Mouse (Mus musculus) liver, adult 2 months (tissue): ENCODE results near the gene Olfr790. TPM values are rescaled to one million over a fixed set of nuclear protein-coding genes. Genes with fewer than 3 reads are reported as not detected.

Experiments
- DNase-seq: peaks from one replicate; pipeline ENCODE4 v3.0.0-alpha.2; 2011; ENCODE audit warnings: low read depth, low spot score; ENCODE audit errors: extremely low read depth
- H3K27ac ChIP-seq: fragments of 200-500 bp; replicated peaks from 2 replicates; pipeline ENCODE4 v1.5.1; 2012; ENCODE audit warnings: low read depth, mild to moderate bottlenecking, control low read depth, inconsistent platforms, low read length; ENCODE audit not compliant: insufficient read depth
- H3K27me3 ChIP-seq: fragments of 200-500 bp; 2 replicates; pipeline ENCODE4 v1.6.1; 2012; ENCODE audit warnings: mild to moderate bottlenecking, moderate library complexity, low read length, inconsistent platforms; ENCODE audit not compliant: control insufficient read depth, insufficient read depth
- H3K36me3 ChIP-seq: fragments of 200-500 bp; 2 replicates; pipeline ENCODE4 v1.6.1; 2012; ENCODE audit warnings: low read length, inconsistent platforms; ENCODE audit not compliant: control insufficient read depth, insufficient read depth
- H3K4me1 ChIP-seq: fragments of 200-500 bp; 2 replicates; pipeline ENCODE4 v1.6.1; 2011; ENCODE audit warnings: low read length; ENCODE audit not compliant: control insufficient read depth, insufficient read depth
- H3K4me3 ChIP-seq: fragments of 200-500 bp; 2 replicates; pipeline ENCODE4 v1.5.1; 2011; ENCODE audit warnings: low read depth, mild to moderate bottlenecking, control low read depth, low read length, moderate library complexity; ENCODE audit not compliant: insufficient read depth
- H3K79me2 ChIP-seq: fragments of 200-500 bp; 2 replicates; pipeline ENCODE4 v1.6.1; 2012; ENCODE audit warnings: inconsistent platforms, mild to moderate bottlenecking, low read length, moderate library complexity; ENCODE audit not compliant: control insufficient read depth, insufficient read depth
- H3K9ac ChIP-seq: fragments of 200-500 bp; 2 replicates; pipeline ENCODE4 v1.6.1; 2012; ENCODE audit warnings: low read depth, mild to moderate bottlenecking, control low read depth, inconsistent platforms, low read length
- CTCF ChIP-seq: fragments of 200-500 bp; IDR thresholded peaks from 2 replicates; pipeline ENCODE4 v1.5.1; 2011; ENCODE audit warnings: low read depth, low read length, control low read depth
- POLR2A ChIP-seq: fragments of 200-500 bp; IDR thresholded peaks from 2 replicates; pipeline ENCODE4 v1.6.1; 2011; ENCODE audit warnings: low read length, control low read depth; ENCODE audit not compliant: insufficient read depth; ENCODE audit errors: extremely low read depth
- WGBS: fragments of 180-500 bp; shearing (Covaris S2); methylation state at CpG from one replicate; pipeline ENCODE4 v1.1.7; 2018; 5-methylcytosine and 5-hydroxymethylcytosine counted together
- polyA plus RNA-seq: library from polyadenylated mRNA; depleted of rRNA; stranded (reverse); fragments of >200 nt; gene quantifications from 2 replicates; pipeline ENCODE4 v1.2.3, GENCODE M21; 2012; rRNA removed
- total RNA-seq: library from RNA; depleted of rRNA; stranded (reverse); fragments of >200 nt; gene quantifications from 2 replicates; pipeline ENCODE4 v1.2.3, GENCODE M21; 2014; rRNA removed

The Olfr790 gene
- total and polyA plus RNA-seq, 2 experiments, result not detected

GRCm38 (mm10) chr10:129490101-129490500, 8.2 kb upstream of the Olfr790 start:
- 75% methylated on average over 2 of the region's 2 CpGs for WGBS
- no peak overlapping the region for H3K4me3 ChIP-seq
- no peak overlapping the region for H3K9ac ChIP-seq
- H3K79me2 ChIP-seq, result no peaks in the 10 kb centered on the region
- TF ChIP-seq CTCF (no peak), POLR2A (no peak)
- H3K4me1 ChIP-seq, result no peaks in the 10 kb centered on the region
- H3K27ac ChIP-seq, result no peak overlapping the region
- no peak for DNase-seq
- H3K36me3 ChIP-seq, result no peaks in the 10 kb centered on the region
- no peaks in the 10 kb centered on the region for H3K27me3 ChIP-seq

GRCm38 (mm10) chr10:129521492-129521891, 23.2 kb downstream of the Olfr790 start, which contains the start of gene Olfr791:
Gene Olfr791 (plus strand): TSS chr10:129521792.
- 62% methylated on average over 3 of the region's 3 CpGs for WGBS
- no peaks in the 10 kb centered on the region for H3K36me3 ChIP-seq
- H3K27ac ChIP-seq, result no peak within 1 kb of the TSS
- no peaks in the 10 kb centered on the region for H3K4me1 ChIP-seq
- TF ChIP-seq POLR2A, result no peak
- TF ChIP-seq CTCF, result no peak
- DNase-seq, result no peak
- H3K4me3 ChIP-seq, result no peak within 1 kb of the TSS
- no peaks in the 10 kb centered on the region for H3K79me2 ChIP-seq
- H3K9ac ChIP-seq, result no peak within 1 kb of the TSS
- no peaks in the 10 kb centered on the region for H3K27me3 ChIP-seq

GRCm38 (mm10) chr10:129538862-129539261, 40.6 kb downstream of the Olfr790 start, which contains the start of gene Olfr792:
Gene Olfr792 (plus strand): TSS chr10:129539162.
- Histone ChIP-seq H3K27ac (no peak within 1 kb of the TSS), H3K9ac (no peak within 1 kb of the TSS), H3K4me1 (no peaks in the 10 kb centered on the region), H3K27me3 (no peaks in the 10 kb centered on the region), H3K79me2 (no peaks in the 10 kb centered on the region), H3K4me3 (no peak within 1 kb of the TSS), H3K36me3 (no peaks in the 10 kb centered on the region)
- WGBS, result 83% methylated on average over 1 of the region's 1 CpGs
- no peak for TF ChIP-seq POLR2A
- DNase-seq, result no peak

- Histone ChIP-seq H3K79me2 (no peaks in the 10 kb centered on the region), H3K36me3 (no peaks in the 10 kb centered on the region), H3K9ac (no peak overlapping the region), H3K4me1 (no peaks in the 10 kb centered on the region), H3K4me3 (no peak overlapping the region), H3K27me3 (no peaks in the 10 kb centered on the region), H3K27ac (no peak overlapping the region)
- WGBS, result 53% methylated on average over 1 of the region's 1 CpGs
- DNase-seq, result no peak
- TF ChIP-seq CTCF (no peak), POLR2A (no peak)
These were observed 51.1 kb downstream of the Olfr790 start for GRCm38 (mm10) chr10:129549354-129549753.

Other genes with a start within 250 kb of the Olfr790 start
- not detected in 2 replicates for gene Olfr776, start 239.4 kb upstream of the Olfr790 start, total RNA-seq
- not detected in 2 replicates for gene Olfr776, start 239.4 kb upstream of the Olfr790 start, polyA plus RNA-seq
- gene Olfr777, start 227.0 kb upstream of the Olfr790 start, total RNA-seq, result not detected in 2 replicates
- gene Olfr777, start 227.0 kb upstream of the Olfr790 start, polyA plus RNA-seq, result not detected in 2 replicates
- not detected in 2 replicates for gene Olfr780, start 180.4 kb upstream of the Olfr790 start, total RNA-seq
- gene Olfr780, start 180.4 kb upstream of the Olfr790 start, polyA plus RNA-seq, result not detected in 2 replicates
- not detected in 2 replicates for gene Olfr781, start 169.6 kb upstream of the Olfr790 start, total RNA-seq
- not detected in 2 replicates for gene Olfr781, start 169.6 kb upstream of the Olfr790 start, polyA plus RNA-seq
- not detected in 2 replicates for gene Olfr782, start 149.6 kb upstream of the Olfr790 start, total RNA-seq
- gene Olfr782, start 149.6 kb upstream of the Olfr790 start, polyA plus RNA-seq, result not detected in 2 replicates
- gene Olfr784, start 114.4 kb upstream of the Olfr790 start, total RNA-seq, result 0.09 and 0.13 TPM in 2 replicates
- gene Olfr784, start 114.4 kb upstream of the Olfr790 start, polyA plus RNA-seq, result not detected in 2 replicates
- gene Olfr785, start 93.1 kb upstream of the Olfr790 start, total RNA-seq, result not detected in 2 replicates
- gene Olfr785, start 93.1 kb upstream of the Olfr790 start, polyA plus RNA-seq, result not detected in 2 replicates
- gene Olfr786, start 71.2 kb upstream of the Olfr790 start, total RNA-seq, result not detected in 2 replicates
- gene Olfr786, start 71.2 kb upstream of the Olfr790 start, polyA plus RNA-seq, result not detected in 2 replicates
- not detected in 2 replicates for gene Olfr787, start 36.6 kb upstream of the Olfr790 start, total RNA-seq
- not detected in 2 replicates for gene Olfr787, start 36.6 kb upstream of the Olfr790 start, polyA plus RNA-seq
- gene Olfr788, start 27.5 kb upstream of the Olfr790 start, total RNA-seq, result not detected in 2 replicates
- not detected in 2 replicates for gene Olfr788, start 27.5 kb upstream of the Olfr790 start, polyA plus RNA-seq
- not detected in 2 replicates for gene Olfr789, start 13.7 kb upstream of the Olfr790 start, total RNA-seq
- not detected in 2 replicates for gene Olfr789, start 13.7 kb upstream of the Olfr790 start, polyA plus RNA-seq
- gene Olfr791, start 23.3 kb downstream of the Olfr790 start, total RNA-seq, result not detected in 2 replicates
- gene Olfr791, start 23.3 kb downstream of the Olfr790 start, polyA plus RNA-seq, result not detected in 2 replicates
- not detected in 2 replicates for gene Olfr792, start 40.7 kb downstream of the Olfr790 start, total RNA-seq
- not detected in 2 replicates for gene Olfr792, start 40.7 kb downstream of the Olfr790 start, polyA plus RNA-seq
- gene Olfr794, start 69.2 kb downstream of the Olfr790 start, total RNA-seq, result not detected in 2 replicates
- gene Olfr794, start 69.2 kb downstream of the Olfr790 start, polyA plus RNA-seq, result not detected in 2 replicates
- gene Olfr796, start 114.1 kb downstream of the Olfr790 start, total RNA-seq, result not detected in 2 replicates
- not detected in 2 replicates for gene Olfr796, start 114.1 kb downstream of the Olfr790 start, polyA plus RNA-seq
- gene Olfr798, start 129.4 kb downstream of the Olfr790 start, total RNA-seq, result not detected in 2 replicates
- not detected in 2 replicates for gene Olfr798, start 129.4 kb downstream of the Olfr790 start, polyA plus RNA-seq
- not detected in 2 replicates for gene Olfr799, start 139.0 kb downstream of the Olfr790 start, total RNA-seq
- gene Olfr799, start 139.0 kb downstream of the Olfr790 start, polyA plus RNA-seq, result not detected in 2 replicates
- gene Olfr800, start 159.2 kb downstream of the Olfr790 start, total RNA-seq, result not detected in 2 replicates
- not detected in 2 replicates for gene Olfr800, start 159.2 kb downstream of the Olfr790 start, polyA plus RNA-seq
- gene Olfr801, start 175.4 kb downstream of the Olfr790 start, total RNA-seq, result not detected in 2 replicates
- gene Olfr801, start 175.4 kb downstream of the Olfr790 start, polyA plus RNA-seq, result not detected in 2 replicates
- gene Olfr802, start 189.7 kb downstream of the Olfr790 start, total RNA-seq, result not detected in 2 replicates
- gene Olfr802, start 189.7 kb downstream of the Olfr790 start, polyA plus RNA-seq, result not detected in 2 replicates
- gene Olfr803, start 195.8 kb downstream of the Olfr790 start, total RNA-seq, result not detected in 2 replicates
- not detected in 2 replicates for gene Olfr803, start 195.8 kb downstream of the Olfr790 start, polyA plus RNA-seq
- gene Olfr804, start 204.7 kb downstream of the Olfr790 start, total RNA-seq, result not detected in 2 replicates
- gene Olfr804, start 204.7 kb downstream of the Olfr790 start, polyA plus RNA-seq, result not detected in 2 replicates
- gene Olfr805, start 230.9 kb downstream of the Olfr790 start, total RNA-seq, result not detected in 2 replicates
- gene Olfr805, start 230.9 kb downstream of the Olfr790 start, polyA plus RNA-seq, result not detected in 2 replicates
- gene Olfr806, start 243.4 kb downstream of the Olfr790 start, total RNA-seq, result not detected in 2 replicates
- gene Olfr806, start 243.4 kb downstream of the Olfr790 start, polyA plus RNA-seq, result not detected in 2 replicates